Mouse (Mus musculus) gastrocnemius, postnatal 36 days (tissue): ENCODE data around the gene Mid1. TPM values are rescaled to one million over a fixed set of nuclear protein-coding genes. Genes with fewer than 3 reads are reported as not detected.

Source experiments
- DNase-seq, 2 experiments: peaks; one replicate each; pipeline ENCODE4 v3.0.0; 2022
- intact Hi-C: fragments of 180-260 bp; cut with DNase I; formaldehyde crosslinking; loops from one replicate; pipeline ENCODE4 v1.15.1; 2025
- total RNA-seq, 2 experiments: library from RNA; stranded (reverse); gene quantifications; 2 replicates each; pipeline ENCODE4 v1.2.3; 2021

The Mid1 gene
- total RNA-seq, 2 experiments from 2014 or later, result 5.5 to 7.2 TPM

- intact Hi-C loops, result loop anchor here (5.0 kb wide), 1 partner anchor 86 kb away; no protein-coding TSS in a partner anchor
- DNase-seq, result peak; percentile 12 to 24
These were observed 196.5 kb downstream of the Mid1 start for GRCm38 (mm10) chrX:169881253-169882219.

DNA sequence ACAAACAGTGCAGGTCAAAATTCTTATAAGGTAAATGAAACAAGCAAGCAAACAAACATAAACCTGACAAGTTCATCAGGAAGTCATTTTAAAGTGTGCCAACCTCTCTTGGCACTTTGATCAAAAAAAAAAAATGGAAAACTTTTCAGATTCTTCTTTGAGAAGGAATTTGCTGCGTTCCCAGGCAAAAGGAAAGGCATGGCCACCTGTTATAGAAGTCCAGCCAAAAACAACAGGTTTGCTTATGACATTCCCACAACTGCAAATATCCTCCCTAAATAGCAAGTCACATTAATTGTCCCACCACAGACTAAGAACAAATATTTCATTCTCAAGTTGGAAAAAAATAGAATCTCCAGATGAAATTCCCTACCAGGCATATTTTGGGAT lies 197.2 kb downstream of the Mid1 start:
- no peak for DNase-seq
- intact Hi-C loops, result loop anchor here (5.0 kb wide), 1 partner anchor 85 kb away; no protein-coding TSS in a partner anchor

DNA sequence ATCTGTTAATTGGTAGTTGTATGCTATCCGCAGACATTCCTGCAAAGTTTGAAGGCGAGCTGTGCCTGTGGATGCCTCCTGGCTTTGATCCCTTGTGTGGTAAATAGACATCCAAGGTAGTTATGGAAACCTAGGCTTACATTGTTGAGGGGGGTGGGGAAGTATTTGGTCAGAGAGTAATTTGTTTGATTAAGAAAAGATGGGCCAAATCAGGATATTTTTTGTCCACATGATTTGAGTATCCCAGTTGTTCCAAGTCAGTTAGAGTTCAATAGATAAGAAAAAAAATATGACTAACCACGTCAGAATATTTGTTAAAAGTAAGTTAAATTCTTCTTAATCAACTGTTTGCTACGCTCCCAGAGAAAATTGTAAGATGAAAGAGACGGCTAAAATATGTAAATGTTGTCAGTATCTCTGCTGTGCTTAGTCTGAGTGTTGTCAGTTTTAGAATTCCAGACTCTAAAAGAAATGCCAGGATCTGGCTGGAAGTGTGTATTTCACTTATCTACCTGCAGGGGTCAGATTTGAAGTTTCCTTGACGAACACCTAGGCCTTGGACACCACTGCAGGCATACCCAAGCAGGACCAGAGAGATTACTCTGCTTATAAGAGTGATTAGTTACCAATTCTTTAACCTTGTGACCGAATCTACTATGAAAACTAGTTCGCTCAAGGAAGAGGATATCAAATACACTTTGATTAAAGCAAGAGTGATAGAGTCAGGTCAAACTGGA lies 198.7 kb downstream of the Mid1 start:
- DNase-seq, result no peak
- intact Hi-C loops, result loop anchor here (5.0 kb wide), 1 partner anchor 84 kb away; no protein-coding TSS in a partner anchor

- no peak for DNase-seq
- intact Hi-C loops, result no loop called here
These were observed 205.5 kb downstream of the Mid1 start for GRCm38 (mm10) chrX:169890541-169890940.

DNA sequence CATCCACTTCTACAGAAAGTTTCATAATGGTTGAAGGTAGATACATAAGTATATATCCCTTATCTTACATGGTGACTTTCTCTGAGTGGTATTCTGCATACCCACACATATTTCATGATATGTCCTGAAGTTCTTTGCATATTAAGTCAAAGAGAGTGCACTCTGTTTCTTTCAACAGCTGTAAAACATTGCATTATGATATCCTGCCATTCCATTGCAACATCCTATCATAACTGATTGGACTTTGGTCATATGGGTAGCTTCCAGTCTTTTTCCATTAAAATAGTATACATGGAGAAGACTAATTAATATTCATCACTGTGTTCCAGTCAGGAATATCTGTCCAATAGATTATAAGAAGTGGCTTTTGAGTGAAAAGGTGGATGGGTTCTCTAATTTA lies 207.1 kb downstream of the Mid1 start:
- intact Hi-C loops, result no loop called here
- DNase-seq, result no peak

- intact Hi-C loops, result no loop called here
- DNase-seq, result no peak
These were observed 207.6 kb downstream of the Mid1 start for GRCm38 (mm10) chrX:169892631-169893030.

DNA sequence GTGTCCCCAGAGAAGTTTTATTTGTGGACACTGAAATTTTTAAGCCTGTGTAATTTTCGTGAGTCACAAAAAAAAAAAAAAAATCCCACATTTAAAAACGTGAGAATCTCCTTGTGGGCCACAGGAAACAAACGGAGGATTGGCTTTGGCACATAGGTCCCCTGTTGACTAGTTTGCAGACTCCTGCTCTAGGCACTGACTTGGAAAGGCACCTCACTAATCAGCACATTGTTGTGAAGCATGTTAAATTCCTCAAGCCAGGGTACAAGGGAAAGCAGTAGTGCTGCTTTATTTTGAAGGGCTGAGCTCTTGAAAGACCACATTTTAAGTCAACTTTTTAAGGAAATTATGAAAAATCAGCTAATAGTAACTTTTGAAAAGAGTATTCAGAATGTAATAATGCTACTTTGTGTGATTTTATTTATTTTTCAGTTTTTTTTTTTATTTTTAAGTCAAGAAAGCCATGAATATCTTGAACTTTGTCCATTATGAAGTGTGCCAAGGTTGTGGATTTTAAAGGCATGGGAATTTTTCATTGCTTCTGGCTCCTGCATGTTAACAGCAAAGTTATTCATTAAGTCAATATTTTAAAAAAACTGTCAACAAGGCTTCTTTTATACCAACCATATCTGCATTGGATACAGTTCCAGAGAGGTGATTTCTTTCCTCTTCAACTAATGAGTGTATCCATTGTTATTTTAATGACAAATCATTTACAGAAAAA lies 214.4 kb downstream of the Mid1 start:
- intact Hi-C loops, result no loop called here
- DNase-seq, result no peak

DNA sequence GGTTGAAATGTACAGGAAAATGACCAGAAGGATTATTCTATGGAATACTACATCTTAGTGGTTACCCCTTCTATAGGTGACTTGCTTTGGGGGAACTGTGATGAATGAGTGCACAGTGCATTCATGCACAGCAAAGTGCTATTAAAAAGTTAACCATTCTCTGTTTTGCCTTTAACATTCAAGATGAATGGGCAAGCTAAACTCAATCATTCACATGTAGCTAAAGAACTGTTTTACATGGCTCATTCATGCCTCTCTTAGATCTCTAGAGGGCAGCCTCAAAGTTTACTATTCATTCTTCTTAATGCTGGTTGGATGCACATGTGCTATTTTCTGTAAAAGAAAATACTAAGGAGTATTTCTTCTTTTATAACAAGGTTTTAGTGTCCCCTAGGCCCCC lies 217.9 kb downstream of the Mid1 start:
- no peak for DNase-seq
- intact Hi-C loops, result no loop called here

- intact Hi-C loops, result no loop called here
- DNase-seq, result no peak
These were observed 218.7 kb downstream of the Mid1 start for GRCm38 (mm10) chrX:169903656-169904055.

GRCm38 (mm10) chrX:169906054-169906508 lies 221.1 kb downstream of the Mid1 start:
- intact Hi-C loops, result no loop called here
- no peak for DNase-seq

DNA sequence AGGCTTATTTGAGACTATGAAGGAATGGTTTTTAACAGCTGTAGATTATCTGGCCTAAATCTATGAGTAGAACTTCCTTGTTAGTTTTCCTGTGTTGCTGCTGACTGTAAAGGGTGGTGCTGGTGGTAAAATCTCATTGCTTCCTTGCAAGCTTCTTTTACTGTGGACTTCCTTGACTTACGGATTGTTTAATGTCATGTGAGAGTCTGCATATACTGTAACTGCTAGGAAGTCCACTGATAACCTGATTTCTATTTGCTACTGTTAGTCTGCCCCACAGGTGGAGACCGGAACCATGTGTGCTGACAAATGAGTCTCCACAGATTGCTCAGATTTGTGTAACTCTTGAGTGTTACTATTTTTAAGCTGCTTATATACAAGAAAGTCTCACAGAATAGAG lies 224.9 kb downstream of the Mid1 start:
- intact Hi-C loops, result no loop called here
- DNase-seq, result no peak

GRCm38 (mm10) chrX:169915738-169916137 lies 230.7 kb downstream of the Mid1 start:
- intact Hi-C loops, result no loop called here
- peak in 1 of 2 experiments; percentile 20 for DNase-seq

GRCm38 (mm10) chrX:169922541-169922940 lies 237.5 kb downstream of the Mid1 start:
- intact Hi-C loops, result no loop called here
- no peak for DNase-seq

DNA sequence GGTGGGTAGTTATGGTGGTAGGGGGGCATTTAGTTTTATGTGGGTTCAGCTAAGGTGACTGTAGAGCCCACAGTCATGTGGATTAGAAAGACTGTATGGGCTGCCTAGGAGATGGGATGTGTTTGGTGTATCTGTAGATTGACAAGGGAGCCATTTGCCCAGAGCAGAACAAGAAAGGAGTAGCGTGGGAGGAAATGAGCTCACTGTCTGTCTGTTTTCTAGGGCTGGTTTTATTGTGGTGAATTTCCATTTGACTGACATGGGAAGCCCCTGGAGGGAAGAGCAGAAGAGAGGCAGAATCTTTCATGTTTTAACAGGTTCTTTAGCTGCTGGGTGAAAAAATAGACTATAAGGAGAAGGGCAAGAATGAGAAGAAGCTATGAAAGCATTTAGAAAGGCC lies 238.4 kb downstream of the Mid1 start:
- DNase-seq, result no peak
- intact Hi-C loops, result no loop called here

- DNase-seq, result no peak
- intact Hi-C loops, result no loop called here
These were observed 240.6 kb downstream of the Mid1 start for GRCm38 (mm10) chrX:169925600-169925999.

DNA sequence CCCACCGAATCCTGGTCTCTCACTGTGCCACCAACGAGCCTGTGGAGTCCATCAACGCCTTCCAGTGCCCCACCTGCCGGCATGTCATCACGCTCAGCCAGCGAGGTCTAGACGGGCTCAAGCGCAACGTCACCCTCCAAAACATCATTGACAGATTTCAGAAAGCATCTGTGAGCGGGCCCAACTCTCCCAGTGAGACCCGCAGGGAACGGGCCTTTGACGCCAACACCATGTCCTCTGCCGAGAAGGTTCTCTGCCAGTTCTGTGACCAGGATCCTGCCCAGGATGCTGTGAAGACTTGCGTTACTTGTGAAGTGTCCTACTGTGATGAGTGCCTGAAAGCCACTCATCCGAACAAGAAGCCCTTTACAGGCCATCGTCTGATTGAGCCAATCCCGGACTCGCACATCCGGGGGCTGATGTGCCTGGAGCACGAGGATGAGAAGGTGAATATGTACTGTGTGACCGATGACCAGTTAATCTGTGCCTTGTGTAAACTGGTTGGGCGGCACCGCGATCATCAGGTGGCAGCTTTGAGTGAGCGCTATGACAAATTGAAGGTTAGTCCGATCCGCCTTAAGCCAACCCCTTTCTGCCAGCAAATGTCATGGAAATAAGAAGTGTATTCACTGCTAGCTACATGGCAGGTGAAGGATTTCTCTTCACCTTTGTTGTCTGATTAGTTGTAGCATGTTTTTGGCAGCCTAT lies 242.3 kb downstream of the Mid1 start:
- no peak for DNase-seq
- intact Hi-C loops, result no loop called here

DNA sequence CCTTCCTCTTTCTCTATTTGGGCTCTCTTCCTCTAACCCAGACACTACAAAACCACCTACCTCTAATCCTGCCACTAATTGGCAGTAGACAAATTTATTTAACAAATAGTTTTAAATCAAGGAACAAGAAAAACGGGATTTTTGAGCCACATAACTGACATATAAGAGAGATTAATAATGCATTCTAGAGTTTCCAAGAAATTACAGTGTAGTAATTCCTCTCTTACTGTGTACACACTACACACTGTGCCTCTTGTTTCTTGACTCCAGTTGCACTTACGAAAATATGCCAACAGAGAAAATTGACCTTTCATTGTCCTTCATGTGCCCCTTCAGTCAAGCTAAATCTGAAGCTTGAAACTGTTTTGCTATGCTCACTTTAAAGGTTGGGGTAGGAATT lies 245.9 kb downstream of the Mid1 start:
- no peak for DNase-seq
- intact Hi-C loops, result loop anchor here (1.0 kb wide), 1 partner anchor 38 kb away; no protein-coding TSS in a partner anchor

GRCm38 (mm10) chrX:169933228-169933627 lies 248.2 kb downstream of the Mid1 start:
- intact Hi-C loops, result no loop called here
- DNase-seq, result no peak

- intact Hi-C loops, result no loop called here
- DNase-seq, result no peak
These were observed 252.2 kb downstream of the Mid1 start for GRCm38 (mm10) chrX:169937119-169937719.

DNA sequence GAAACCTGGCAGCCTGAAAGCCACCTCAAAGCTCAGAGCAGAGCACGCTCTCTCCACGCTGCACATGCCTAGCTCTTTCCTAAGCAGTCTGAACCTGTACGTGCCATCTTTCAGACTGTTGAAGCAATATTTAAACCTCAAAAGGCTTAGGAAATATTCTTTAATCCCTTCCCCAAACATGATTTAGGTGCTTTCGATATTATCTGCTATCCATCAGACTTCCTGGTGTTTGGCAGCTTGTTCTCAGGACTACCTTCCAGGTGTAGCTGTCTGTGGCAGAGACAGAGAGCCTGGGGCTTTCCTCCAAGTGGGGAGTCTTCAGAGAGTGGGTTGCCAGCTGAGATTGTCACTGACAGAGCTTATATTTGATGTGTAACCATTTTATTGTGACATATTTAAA lies 255.5 kb downstream of the Mid1 start:
- DNase-seq, result no peak
- intact Hi-C loops, result no loop called here
